Mouse (Mus musculus): ENCODE results near the gene Swsap1.

The Swsap1 gene

DNA sequence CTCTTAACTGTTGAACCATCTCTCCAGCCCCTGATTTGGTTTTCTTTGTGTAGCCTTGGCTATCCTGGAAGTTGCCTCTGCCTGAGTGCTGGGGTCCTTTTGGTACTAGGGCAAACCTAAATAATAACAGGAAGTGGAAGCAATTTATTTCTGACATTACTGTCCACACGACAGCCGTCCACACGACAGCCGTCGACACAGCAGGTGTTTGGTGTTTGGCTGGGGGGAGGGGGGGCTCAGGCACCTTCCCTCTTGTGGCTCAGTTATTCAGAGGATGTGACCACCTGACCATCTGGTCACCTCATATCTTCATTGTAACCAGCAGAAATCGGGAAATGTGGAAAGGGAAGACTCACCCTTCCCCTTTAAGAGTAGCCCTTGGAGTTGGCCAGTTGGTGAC, 13.3 kb downstream of the Swsap1 start:
- no peak for DNase-seq

GRCm38 (mm10) chr9:21969304-21969703, 13.7 kb downstream of the Swsap1 start:
- DNase-seq: no peak

DNA sequence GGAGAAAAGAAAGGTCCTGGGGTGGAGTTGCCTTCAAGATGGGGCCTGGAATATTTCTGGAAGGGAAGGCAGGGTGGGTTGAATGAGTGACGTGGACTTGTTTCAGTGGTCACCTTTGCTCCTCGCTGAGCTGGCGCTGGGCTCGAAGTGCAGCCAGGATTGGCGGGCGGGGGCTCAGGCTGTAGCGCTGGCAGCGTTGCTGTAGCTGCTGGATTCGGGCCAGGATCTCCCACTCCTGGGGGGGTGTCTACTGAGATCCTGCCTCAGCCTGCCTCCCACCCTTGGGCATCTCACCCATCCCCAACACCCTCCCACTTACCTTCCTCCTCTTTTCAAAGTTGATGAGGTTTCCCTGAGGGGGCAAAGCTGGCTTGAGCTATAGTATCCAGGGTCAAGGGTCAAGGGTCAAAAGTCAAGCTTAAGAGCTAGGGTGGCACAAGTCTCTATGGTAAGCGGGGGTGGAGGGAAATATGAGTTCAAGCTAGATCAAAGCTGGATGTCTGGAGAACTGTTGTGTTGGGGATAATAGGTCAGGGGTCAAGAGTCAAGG, 21.1 kb downstream of the Swsap1 start:
- DNase-seq: no peak

- DNase-seq: no peak
Observed at GRCm38 (mm10) chr9:21977331-21977730, 21.8 kb downstream of the Swsap1 start.

GRCm38 (mm10) chr9:21977972-21978371, 22.4 kb downstream of the Swsap1 start:
- DNase-seq: no peak

GRCm38 (mm10) chr9:21978398-21979128, 23.0 kb downstream of the Swsap1 start:
- no peak for DNase-seq

DNA sequence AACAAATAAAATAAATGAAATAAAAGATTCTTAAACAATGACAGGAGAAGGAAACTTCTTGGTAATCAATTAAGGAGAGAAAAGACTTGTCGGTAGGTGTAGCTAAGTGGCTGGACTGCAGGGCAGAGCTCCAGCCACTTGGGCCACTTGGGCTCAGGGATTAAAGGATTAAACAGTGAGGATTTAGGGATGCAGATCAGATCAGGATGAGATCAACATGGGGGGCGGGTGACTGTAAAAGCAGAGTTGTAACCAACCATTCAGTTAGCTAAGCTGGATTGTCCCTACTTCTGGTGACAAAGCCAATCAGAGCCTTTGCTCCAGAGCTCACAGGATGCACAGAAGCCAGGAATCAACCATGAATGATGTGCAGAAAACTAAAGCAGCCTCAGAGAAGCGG, 28.4 kb downstream of the Swsap1 start:
- DNase-seq: no peak

- no peak for DNase-seq
Observed at GRCm38 (mm10) chr9:21987592-21988342, 32.2 kb downstream of the Swsap1 start.

DNA sequence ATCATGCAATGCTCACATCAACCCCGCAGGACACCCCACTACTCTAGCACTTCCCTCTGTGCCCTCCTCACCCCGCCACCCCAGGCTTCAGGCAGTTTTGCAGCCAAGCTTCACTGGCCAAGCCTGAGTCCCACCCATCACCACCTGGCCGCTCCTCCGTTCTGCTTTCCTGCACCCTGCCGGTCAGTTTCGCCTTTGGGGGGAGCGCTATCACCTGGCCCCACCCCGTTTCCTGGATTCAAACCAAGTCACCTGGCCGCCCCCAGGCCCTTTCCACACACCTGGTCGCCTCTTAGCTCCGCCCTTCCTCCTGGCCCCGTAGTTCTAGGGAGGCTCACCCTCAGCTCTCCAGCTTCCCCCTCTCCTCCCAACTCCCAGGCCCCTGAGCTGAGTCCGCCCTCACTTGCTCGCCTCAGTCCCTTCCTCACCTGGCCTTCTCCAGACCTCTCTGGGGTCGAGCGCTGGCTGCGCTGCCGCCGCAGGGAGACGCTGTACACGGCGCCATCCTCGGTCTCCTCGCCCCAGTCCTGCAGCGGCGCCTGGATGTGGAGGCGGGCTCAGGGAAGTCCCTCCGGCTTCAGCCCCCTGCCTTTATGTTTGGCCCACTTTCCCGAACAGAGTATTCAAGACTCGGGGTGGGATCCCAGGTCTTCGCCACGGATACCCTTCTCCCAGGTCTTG, 33.0 kb downstream of the Swsap1 start:
- peak; percentile 41 for DNase-seq

GRCm38 (mm10) chr9:21989230-21990110, 33.9 kb downstream of the Swsap1 start, which contains the start of gene Rgl3:
TSS of gene Rgl3 (minus strand) at chr9:21989446.
- peak; percentile 79 for DNase-seq

DNA sequence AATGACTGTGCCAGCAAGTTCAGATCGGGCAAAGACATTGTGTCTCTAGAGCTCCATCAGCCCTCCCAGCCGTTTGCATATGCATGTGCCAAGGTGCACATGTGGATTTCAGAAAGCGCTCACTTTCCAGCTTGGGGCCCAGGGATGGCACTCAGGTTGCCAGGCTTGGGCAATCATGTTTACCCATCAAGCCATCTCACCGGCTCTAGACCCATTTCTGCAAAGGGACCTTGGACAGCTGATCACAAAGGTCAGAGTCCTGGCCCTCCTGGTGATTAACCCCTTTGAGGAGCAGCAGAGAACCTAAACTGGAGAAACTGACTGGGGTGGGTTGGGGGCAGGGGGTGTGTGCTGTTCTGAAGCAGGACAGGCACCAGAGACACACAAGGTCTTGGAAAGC, 36.7 kb downstream of the Swsap1 start:
- DNase-seq: no peak

GRCm38 (mm10) chr9:21996178-21996867, 40.8 kb downstream of the Swsap1 start:
- no peak for DNase-seq

DNA sequence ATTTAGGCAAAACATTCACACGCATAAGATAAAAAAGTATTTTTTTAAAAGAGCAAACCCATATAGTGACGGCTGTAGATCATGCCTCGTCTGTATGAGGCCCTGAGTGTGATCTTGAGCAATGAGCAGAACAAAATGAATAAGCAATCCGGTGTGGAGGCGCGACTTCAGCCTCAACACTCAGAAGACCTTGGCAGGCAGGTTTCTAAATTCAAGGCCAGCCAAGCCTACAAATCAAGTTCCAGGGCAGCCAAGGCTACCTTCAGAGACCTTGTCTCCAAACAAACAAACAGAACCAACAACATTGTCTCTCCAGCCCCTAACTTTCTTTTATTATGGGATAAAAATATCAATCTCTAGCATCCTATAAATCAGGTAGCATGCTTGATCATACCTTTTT, 44.7 kb downstream of the Swsap1 start:
- no peak for DNase-seq

- DNase-seq: no peak
Observed at GRCm38 (mm10) chr9:22001633-22002032, 46.1 kb downstream of the Swsap1 start.

- DNase-seq: peak; percentile 100
Observed at GRCm38 (mm10) chr9:22002194-22003162, 46.9 kb downstream of the Swsap1 start, which contains the start of the genes Ccdc151 and Prkcsh. TSS of gene Ccdc151 (minus strand) at chr9:22002634. TSS of gene Prkcsh (plus strand) at chr9:22002806.

DNA sequence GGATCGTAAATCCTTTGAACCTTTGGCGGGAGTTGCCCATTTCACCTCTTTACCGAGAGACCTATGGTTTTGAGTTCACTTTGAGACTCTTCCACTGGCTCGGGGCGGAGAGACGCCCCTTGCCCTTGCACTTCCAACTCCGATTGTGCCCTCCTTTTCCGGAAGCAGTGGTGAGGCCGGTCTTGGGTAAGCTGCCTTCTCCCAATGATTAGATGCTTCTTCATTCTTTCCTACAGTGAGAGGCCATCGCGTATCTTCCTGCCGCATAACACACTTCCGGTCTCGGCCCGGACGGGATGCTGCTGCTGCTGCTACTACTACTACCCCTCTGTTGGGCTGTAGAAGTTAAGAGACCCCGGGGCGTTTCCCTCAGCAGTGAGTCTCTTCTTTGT, 47.6 kb downstream of the Swsap1 start:
- peak; percentile 49 for DNase-seq

DNA sequence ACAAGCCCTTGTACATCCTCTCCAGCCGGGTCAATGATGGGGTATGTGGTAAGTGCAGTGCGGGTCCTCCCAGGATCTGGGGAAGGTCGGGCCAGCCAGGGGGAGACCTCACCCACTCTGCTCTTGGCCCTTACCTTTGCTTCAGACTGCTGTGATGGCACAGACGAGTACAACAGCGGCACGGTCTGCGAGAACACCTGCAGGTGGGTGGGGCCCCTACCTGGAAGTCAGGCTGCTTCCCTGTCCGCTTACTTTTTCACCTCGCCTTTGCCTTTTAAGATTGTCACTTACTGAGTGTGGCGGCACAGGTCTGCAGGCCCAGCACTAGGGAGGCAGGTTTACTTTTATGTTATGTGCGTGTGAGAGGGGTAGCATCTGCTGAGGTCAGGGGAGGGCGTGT, 49.0 kb downstream of the Swsap1 start:
- no peak for DNase-seq
